Mouse (Mus musculus): Measurements from ENCODE around the gene Krt7.

The Krt7 gene

GRCm38 (mm10) chr15:101440837-101441236 is 30.0 kb downstream of the Krt7 start:
- DNase-seq (ENCODE audit: low spot score in 2 of 2): no peak

GRCm38 (mm10) chr15:101446572-101446971 is 35.7 kb downstream of the Krt7 start:
- no peak for DNase-seq (ENCODE audit: low spot score in 2 of 2)

- DNase-seq (ENCODE audit: low spot score in 2 of 2): no peak
Measured at GRCm38 (mm10) chr15:101447444-101447843, 36.6 kb downstream of the Krt7 start, which contains the start of gene Krt88. Gene Krt88 (plus strand): TSS chr15:101447744.

GRCm38 (mm10) chr15:101453093-101453736 is 42.4 kb downstream of the Krt7 start:
- peak; percentile 51 to 84 for DNase-seq (ENCODE audit: low spot score in 2 of 2)

- no peak for DNase-seq (ENCODE audit: low spot score in 2 of 2)
Measured at GRCm38 (mm10) chr15:101454774-101455173, 43.9 kb downstream of the Krt7 start.

GRCm38 (mm10) chr15:101455292-101455691 is 44.4 kb downstream of the Krt7 start:
- DNase-seq (ENCODE audit: low spot score in 2 of 2): no peak

GRCm38 (mm10) chr15:101455891-101456290 is 45.0 kb downstream of the Krt7 start:
- no peak for DNase-seq (ENCODE audit: low spot score in 2 of 2)

- no peak for DNase-seq (ENCODE audit: low spot score in 2 of 2)
Measured at GRCm38 (mm10) chr15:101458361-101458930, 47.6 kb downstream of the Krt7 start.

GRCm38 (mm10) chr15:101459283-101459682 is 48.4 kb downstream of the Krt7 start:
- DNase-seq (ENCODE audit: low spot score in 2 of 2): no peak

GRCm38 (mm10) chr15:101463651-101464050 is 52.8 kb downstream of the Krt7 start, which contains the start of gene Krt81:
Gene Krt81 (minus strand): TSS chr15:101463751.
- no peak for DNase-seq (ENCODE audit: low spot score in 2 of 2)

- no peak for DNase-seq (ENCODE audit: low spot score in 2 of 2)
Measured at GRCm38 (mm10) chr15:101469093-101469492, 58.2 kb downstream of the Krt7 start.

GRCm38 (mm10) chr15:101472952-101473528 is 62.2 kb downstream of the Krt7 start, which contains the start of gene Krt86:
Gene Krt86 (plus strand): TSS chr15:101473478.
- no peak for DNase-seq (ENCODE audit: low spot score in 2 of 2)

GRCm38 (mm10) chr15:101479007-101479665 is 68.3 kb downstream of the Krt7 start:
- DNase-seq (ENCODE audit: low spot score in 2 of 2): peak; percentile 39 to 78

GRCm38 (mm10) chr15:101479666-101480060 is 68.8 kb downstream of the Krt7 start:
- no peak for DNase-seq (ENCODE audit: low spot score in 2 of 2)
